Mouse (Mus musculus) embryo, embryonic 10 days (tissue): ENCODE results near the gene Zbtb46.
A peak's percentile ranks its signal among the peaks of the same experiment; 100 is the strongest.
"Not testable (repeated sequence)": the region's sequence is repeated elsewhere in the genome, so short reads cannot be mapped to it uniquely, and the experiment has no call there.

Experiments
- DNase-seq: peaks from one replicate; pipeline ENCODE4 v3.0.0-alpha.2; 2015; ENCODE audit warnings: low spot score

Zbtb46 gene

GRCm38 (mm10) chr2:181459153-181459672 lies at the start of gene Zbtb46:
Gene Zbtb46 (minus strand): TSS chr2:181459426.
- peak; percentile 82 for DNase-seq

GRCm38 (mm10) chr2:181498644-181499043 lies 39.4 kb upstream of the Zbtb46 start:
- DNase-seq = no peak

- peak; percentile 77 for DNase-seq
These were observed 38.3 kb upstream of the Zbtb46 start for GRCm38 (mm10) chr2:181497548-181497875.

- peak; percentile 100 for DNase-seq
These were observed 37.8 kb upstream of the Zbtb46 start, which contains the start of gene Tpd52l2 for GRCm38 (mm10) chr2:181496831-181497547. Gene Tpd52l2 (plus strand): TSS chr2:181497142.

- peak; percentile 84 for DNase-seq
These were observed 37.1 kb upstream of the Zbtb46 start for GRCm38 (mm10) chr2:181496281-181496680.

DNA sequence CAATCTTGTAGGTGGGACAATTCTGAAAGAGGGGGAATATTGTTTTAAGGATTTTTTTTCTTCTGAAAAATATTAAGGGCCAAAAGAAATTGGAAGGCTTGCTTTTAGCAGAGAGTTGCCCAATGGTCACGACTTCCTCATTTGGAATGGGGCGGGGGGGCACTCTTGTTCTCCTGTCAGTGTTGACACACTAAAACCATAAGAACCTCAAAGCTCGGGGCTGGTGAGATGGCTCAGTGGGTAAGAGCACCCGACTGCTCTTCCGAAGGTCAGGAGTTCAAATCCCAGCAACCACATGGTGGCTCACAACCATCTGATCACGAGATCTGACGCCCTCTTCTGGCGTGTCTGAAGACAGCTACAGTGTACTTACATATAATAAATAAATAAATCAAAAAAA lies 36.6 kb upstream of the Zbtb46 start:
- DNase-seq = not testable (repeated sequence)

DNA sequence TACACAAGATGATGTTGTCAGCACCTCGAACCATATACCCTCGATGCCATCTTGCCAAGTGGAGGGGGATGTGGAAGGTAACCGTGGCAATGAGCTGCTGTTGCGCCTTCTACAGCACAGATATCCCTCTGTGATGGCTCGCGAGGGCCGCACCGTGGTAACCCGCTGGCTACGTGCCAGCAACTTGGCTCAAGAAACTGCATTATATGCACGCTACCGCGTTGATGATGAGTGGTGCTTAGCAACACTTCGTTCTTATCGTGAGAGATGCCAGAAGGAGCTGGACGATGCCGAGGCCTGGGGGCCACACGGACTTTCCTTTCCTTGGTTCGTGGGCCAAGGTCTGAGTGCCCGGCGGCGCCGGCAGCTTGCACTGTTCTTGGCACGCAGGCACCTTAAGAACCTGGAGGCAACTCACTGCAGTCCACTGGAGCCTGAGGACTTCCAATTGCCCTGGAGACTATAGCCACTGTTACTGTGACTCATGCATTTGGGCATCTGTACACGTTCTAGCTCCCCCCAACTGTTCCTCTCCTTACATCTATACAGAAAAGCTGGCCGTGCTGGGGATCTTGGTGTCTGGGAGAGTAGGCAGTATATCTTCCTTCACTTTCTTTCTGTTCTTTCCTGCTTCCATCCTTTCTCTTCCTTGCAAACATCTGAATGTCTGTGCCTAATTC lies 35.2 kb upstream of the Zbtb46 start:
- no peak for DNase-seq

GRCm38 (mm10) chr2:181493156-181493927 lies 34.1 kb upstream of the Zbtb46 start, which contains the start of gene Abhd16b:
Gene Abhd16b (plus strand): TSS chr2:181493206.
- DNase-seq = no peak

DNA sequence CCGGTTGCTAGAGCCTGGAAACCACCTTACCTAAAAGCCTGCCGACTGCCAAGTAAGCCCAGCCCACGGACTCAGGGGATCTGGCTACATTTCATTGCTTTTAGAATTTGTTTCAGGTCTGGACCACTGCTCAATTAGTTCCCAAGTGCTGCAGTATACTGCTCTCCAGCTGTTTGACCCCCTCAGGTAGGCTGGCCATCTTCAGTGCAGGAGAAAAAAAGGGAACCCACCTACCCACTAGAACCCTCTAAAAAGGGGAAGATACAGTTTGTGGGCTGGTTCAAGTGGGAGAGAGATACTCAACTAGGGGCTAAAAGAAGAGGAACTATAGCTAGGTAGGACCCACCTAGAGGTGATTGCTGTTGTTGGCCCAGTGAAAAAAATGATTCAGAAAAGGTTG lies 33.0 kb upstream of the Zbtb46 start:
- DNase-seq = no peak

- DNase-seq = peak; percentile 65
These were observed 32.4 kb upstream of the Zbtb46 start for GRCm38 (mm10) chr2:181491432-181492205.

DNA sequence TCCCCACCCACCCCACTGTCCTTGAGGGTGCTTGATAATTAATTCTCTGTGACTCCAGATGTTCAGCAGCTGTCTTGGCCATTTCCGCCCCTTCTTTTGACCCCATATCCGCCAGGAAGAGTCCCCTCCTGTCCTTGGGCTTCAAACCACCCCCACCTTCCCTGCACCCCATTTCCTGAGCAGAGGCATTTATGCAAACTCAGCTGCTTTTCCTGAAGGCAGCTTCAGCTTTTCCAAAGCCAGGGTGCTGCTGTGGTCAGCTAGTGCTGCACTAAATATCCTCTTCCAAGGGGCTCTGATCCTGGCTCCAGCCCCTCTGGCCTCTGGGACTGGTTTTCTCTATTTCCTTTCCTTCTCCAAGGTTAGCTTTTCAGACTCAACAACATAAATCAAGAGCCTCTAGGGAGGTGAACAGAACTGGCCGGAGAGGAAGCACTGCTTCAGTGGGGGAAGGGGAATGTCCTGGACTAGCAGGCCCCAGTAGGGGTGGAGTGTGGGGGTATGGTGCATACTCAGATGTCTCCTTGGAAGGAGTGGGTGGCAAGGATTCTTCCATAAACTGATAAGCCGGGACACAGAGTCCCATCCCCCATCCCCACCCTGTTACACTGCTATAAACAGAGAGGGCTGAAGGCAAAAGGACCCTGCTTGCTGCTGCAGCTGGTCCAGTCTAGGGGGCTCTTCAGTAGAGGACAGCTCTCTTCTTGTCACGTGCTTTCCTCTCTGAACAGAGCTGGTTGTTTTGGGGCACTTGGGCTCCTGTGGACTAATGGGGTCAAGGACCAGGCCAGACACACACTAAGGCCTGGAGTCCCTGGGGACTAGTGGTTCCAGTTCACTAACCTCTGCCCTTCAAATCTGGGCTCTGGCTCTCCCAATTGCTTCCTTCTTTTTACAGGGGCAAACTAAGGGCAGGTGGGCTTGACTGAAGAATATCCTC lies 28.4 kb upstream of the Zbtb46 start:
- peak; percentile 76 for DNase-seq

- DNase-seq = peak; percentile 33
These were observed 26.5 kb upstream of the Zbtb46 start for GRCm38 (mm10) chr2:181485741-181486140.

GRCm38 (mm10) chr2:181484456-181485233 lies 25.4 kb upstream of the Zbtb46 start:
- no peak for DNase-seq

- peak; percentile 47 for DNase-seq
These were observed 24.5 kb upstream of the Zbtb46 start for GRCm38 (mm10) chr2:181483562-181484318.

GRCm38 (mm10) chr2:181483120-181483519 lies 23.9 kb upstream of the Zbtb46 start:
- DNase-seq = no peak

DNA sequence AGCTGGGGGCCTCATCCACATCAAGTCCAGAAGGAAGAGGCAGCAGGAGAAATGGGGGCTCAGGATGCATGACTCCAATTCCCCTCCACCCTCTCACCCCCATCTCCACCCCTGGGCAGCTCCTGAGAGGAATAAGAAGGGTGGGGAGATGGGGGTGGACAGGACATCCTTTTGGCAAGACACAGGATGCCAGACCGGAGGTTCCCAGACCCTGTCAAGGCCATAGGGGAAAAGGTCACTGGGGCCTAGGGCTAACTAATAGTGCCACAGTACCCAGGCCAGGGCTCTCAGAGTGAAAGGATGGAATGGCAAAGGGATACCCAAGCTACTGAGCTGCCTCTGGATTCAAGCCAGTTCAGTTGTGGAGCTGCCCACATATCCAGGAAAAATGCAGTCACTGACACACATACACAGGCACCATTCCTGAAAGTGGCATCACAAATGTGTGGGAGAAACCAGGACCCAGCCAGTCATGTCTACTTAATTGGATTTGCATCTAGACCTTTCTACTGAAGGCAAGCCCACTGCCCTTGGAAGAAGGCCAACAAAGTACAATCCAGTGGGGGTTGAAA lies 13.1 kb upstream of the Zbtb46 start:
- DNase-seq = no peak

GRCm38 (mm10) chr2:181471246-181471645 lies 12.0 kb upstream of the Zbtb46 start:
- no peak for DNase-seq

DNA sequence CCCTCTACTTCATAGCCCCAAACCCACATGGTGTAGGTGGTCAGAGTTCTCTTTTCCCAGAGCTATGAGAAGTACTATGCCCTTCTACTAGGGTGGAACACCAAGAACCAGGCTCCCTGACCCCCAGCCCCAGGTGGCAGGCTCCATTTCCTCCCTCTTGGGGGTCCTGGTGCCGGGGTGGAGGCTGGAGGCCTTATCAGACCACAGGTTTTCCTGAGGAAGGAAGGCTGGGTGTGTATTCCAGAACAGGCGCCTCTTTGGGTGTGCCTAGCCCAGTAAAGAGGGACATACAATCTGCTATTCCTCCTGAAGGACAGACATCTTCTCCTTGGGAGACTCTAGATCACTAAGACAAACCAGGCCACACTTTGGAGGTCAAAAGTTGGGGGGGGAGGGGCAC lies 11.1 kb upstream of the Zbtb46 start:
- DNase-seq = no peak

DNA sequence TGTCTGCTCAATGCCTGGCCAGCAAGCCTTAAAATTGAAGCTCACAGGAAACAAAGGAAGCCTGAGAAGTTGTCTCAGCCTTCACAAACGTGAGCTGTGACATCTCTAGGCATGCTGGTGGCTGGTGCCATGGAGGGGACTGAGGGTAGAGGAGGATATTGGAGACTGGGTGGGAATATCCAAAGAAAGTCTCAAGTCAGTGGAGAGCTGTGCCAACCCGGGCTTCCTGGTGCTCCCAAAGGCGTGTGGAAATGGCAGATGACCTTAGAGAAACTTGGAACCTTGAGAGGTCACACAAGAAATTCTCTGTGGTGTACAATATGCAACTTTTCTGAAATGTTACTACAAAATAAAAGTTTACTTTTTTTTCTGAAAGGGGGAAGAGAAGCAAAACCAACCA lies 6.2 kb upstream of the Zbtb46 start:
- DNase-seq = no peak
